Mouse (Mus musculus) cortical plate, adult 2 months (tissue): ENCODE results near the gene Szt2.

ENCODE experiments used
- CTCF ChIP-seq: fragments of 200-500 bp; IDR thresholded peaks from 2 replicates; pipeline ENCODE4 v1.5.1; 2011; ENCODE audit warnings: mild to moderate bottlenecking, control low read depth, low read length; ENCODE audit not compliant: insufficient read depth; ENCODE audit errors: extremely low read depth
- POLR2A ChIP-seq: fragments of 200-500 bp; IDR thresholded peaks from 2 replicates; pipeline ENCODE4 v1.6.1; 2011; ENCODE audit warnings: mild to moderate bottlenecking, low read length, control low read depth; ENCODE audit not compliant: insufficient read depth; ENCODE audit errors: extremely low read depth

- no peak for TF ChIP-seq CTCF
- TF ChIP-seq POLR2A, result no peak
These were observed 88.4 kb downstream of the Szt2 start for GRCm38 (mm10) chr4:118320636-118321035.
